Mouse (Mus musculus) heart, embryonic 15.5 days (tissue): ENCODE data around the gene Frat2. TPM values are rescaled to one million over a fixed set of nuclear protein-coding genes. Genes with fewer than 3 reads are reported as not detected.

Source experiments
- ATAC-seq: fragments of 200-750 bp; cut with Nextera tagmentation; replicated peaks from 2 replicates; pipeline ENCODE4 v1.8.0; 2017; ENCODE audit warnings: low read depth, moderate TSS enrichment; ENCODE audit not compliant: insufficient number of reproducible peaks, insufficient read depth, low FRiP score
- H3K27ac ChIP-seq: fragments of 300-500 bp; sonication (generic); 2 replicates; pipeline ENCODE4 v1.5.1; 2015; ENCODE audit warnings: mild to moderate bottlenecking, inconsistent platforms
- H3K27me3 ChIP-seq: fragments of 300-500 bp; sonication (generic); 2 replicates; pipeline ENCODE4 v1.6.1; 2015; ENCODE audit warnings: inconsistent platforms
- H3K36me3 ChIP-seq: fragments of 300-500 bp; sonication (generic); 2 replicates; pipeline ENCODE4 v1.6.1; 2015; ENCODE audit warnings: mild to moderate bottlenecking, inconsistent platforms
- H3K4me1 ChIP-seq: fragments of 300-500 bp; sonication (generic); replicated peaks from 2 replicates; pipeline ENCODE4 v1.6.1; 2015; ENCODE audit warnings: inconsistent platforms
- H3K4me2 ChIP-seq: fragments of 300-500 bp; sonication (generic); 2 replicates; pipeline ENCODE4 v1.6.1; 2015; ENCODE audit warnings: inconsistent platforms, mild to moderate bottlenecking, moderate library complexity
- H3K4me3 ChIP-seq: fragments of 300-500 bp; sonication (generic); 2 replicates; pipeline ENCODE4 v1.5.1; 2015; ENCODE audit warnings: mild to moderate bottlenecking, inconsistent platforms
- H3K9ac ChIP-seq: fragments of 300-500 bp; sonication (generic); 2 replicates; pipeline ENCODE4 v1.6.1; 2015; ENCODE audit warnings: mild to moderate bottlenecking, inconsistent platforms
- H3K9me3 ChIP-seq: fragments of 300-500 bp; sonication (generic); replicated peaks from 2 replicates; pipeline ENCODE4 v1.6.1; 2016; ENCODE audit warnings: inconsistent platforms
- WGBS: fragments of 180-500 bp; shearing (Covaris S2); methylation state at CpG from one replicate; pipeline ENCODE4 v1.1.7; 2015; ENCODE audit warnings: mixed read lengths; 5-methylcytosine and 5-hydroxymethylcytosine counted together
- polyA plus RNA-seq: library from polyadenylated mRNA; unstranded; fragments of >200 nt; fragmentation: Nextera tagmentation; extraction: Ambion mirVana; gene quantifications from 2 replicates; pipeline ENCODE4 v1.2.1, GENCODE M21; 2015

The Frat2 gene
- polyA plus RNA-seq, 1 experiment from 2014 or later: 2.2 TPM

- H3K27me3 ChIP-seq: no peaks in the 10 kb centered on the region
- H3K9me3 ChIP-seq: no peaks in the 10 kb centered on the region
- H3K4me3 ChIP-seq: peak overlapping the region; percentile 99
- WGBS: 53% methylated on average over 6 of the region's 6 CpGs
- H3K4me2 ChIP-seq: peak overlapping the region; percentile 76
- no peak overlapping the region for H3K27ac ChIP-seq
- H3K9ac ChIP-seq: peak overlapping the region; percentile 17; the same call in 1 of the 2 replicates
- H3K4me1 ChIP-seq: peaks cover 17% of the 10 kb centered on the region
- no peak for ATAC-seq
- no peaks in the 10 kb centered on the region for H3K36me3 ChIP-seq
Measured at GRCm38 (mm10) chr19:41800451-41800850, 47.5 kb downstream of the Frat2 start.

GRCm38 (mm10) chr19:41797536-41797935 is 50.4 kb downstream of the Frat2 start:
- Histone ChIP-seq H3K4me1 (peaks cover 17% of the 10 kb centered on the region), H3K36me3 (no peaks in the 10 kb centered on the region), H3K9me3 (no peaks in the 10 kb centered on the region), H3K9ac (no peak overlapping the region), H3K4me3 (no peak overlapping the region), H3K4me2 (no peak overlapping the region), H3K27me3 (no peaks in the 10 kb centered on the region), H3K27ac (no peak overlapping the region)
- no peak for ATAC-seq
- 90% methylated on average over 6 of the region's 6 CpGs for WGBS

GRCm38 (mm10) chr19:41796789-41797327 is 51.1 kb downstream of the Frat2 start:
- 76% methylated on average over 12 of the region's 12 CpGs for WGBS

GRCm38 (mm10) chr19:41796148-41796760 is 51.7 kb downstream of the Frat2 start:
- H3K4me2 ChIP-seq: no peak overlapping the region
- H3K4me3 ChIP-seq: no peak overlapping the region
- H3K36me3 ChIP-seq: peaks cover 2% of the 10 kb centered on the region; the same call in 1 of the 2 replicates
- no peak for ATAC-seq
- WGBS: 70% methylated on average over 3 of the region's 3 CpGs
- H3K4me1 ChIP-seq: peaks cover 12% of the 10 kb centered on the region
- H3K9ac ChIP-seq: no peak overlapping the region
- H3K9me3 ChIP-seq: no peaks in the 10 kb centered on the region
- H3K27ac ChIP-seq: no peak overlapping the region
- no peaks in the 10 kb centered on the region for H3K27me3 ChIP-seq

More at GRCm38 (mm10) chr19:41796789-41797327, 51.1 kb downstream of the Frat2 start:
- Histone ChIP-seq H3K9me3 (no peaks in the 10 kb centered on the region), H3K4me1 (peaks cover 12% of the 10 kb centered on the region), H3K4me2 (no peak overlapping the region), H3K4me3 (no peak overlapping the region), H3K36me3 (no peaks in the 10 kb centered on the region), H3K27me3 (no peaks in the 10 kb centered on the region), H3K27ac (no peak overlapping the region), H3K9ac (no peak overlapping the region)
- ATAC-seq: no peak

Other genes starting within 250 kb of the Frat2 start
- 0.09 and 0.19 TPM in 2 replicates for gene Slit1, start 104.5 kb downstream of the Frat2 start, polyA plus RNA-seq
- gene Arhgap19, start 46.1 kb downstream of the Frat2 start, polyA plus RNA-seq: 9.3 and 12.8 TPM in 2 replicates
- 2.1 and 2.6 TPM in 2 replicates for gene Frat1, start 18.2 kb downstream of the Frat2 start, polyA plus RNA-seq
- gene Rrp12, start 48.0 kb upstream of the Frat2 start, polyA plus RNA-seq: 7.4 and 10.1 TPM in 2 replicates
- gene Pgam1, start 63.8 kb upstream of the Frat2 start, polyA plus RNA-seq: 666 and 693 TPM in 2 replicates
- gene Exosc1, start 85.3 kb upstream of the Frat2 start, polyA plus RNA-seq: 39.3 and 46.9 TPM in 2 replicates
- gene Zdhhc16, start 85.3 kb upstream of the Frat2 start, polyA plus RNA-seq: 46.5 and 62.7 TPM in 2 replicates
- 19.7 and 22.5 TPM in 2 replicates for gene Mms19, start 133.0 kb upstream of the Frat2 start, polyA plus RNA-seq
- gene Ubtd1, start 133.6 kb upstream of the Frat2 start, polyA plus RNA-seq: 14.6 and 18.0 TPM in 2 replicates
- gene Ankrd2, start 187.9 kb upstream of the Frat2 start, polyA plus RNA-seq: 0.25 TPM in 1 of 2 replicates, not detected in the other
- gene Hoga1, start 197.5 kb upstream of the Frat2 start, polyA plus RNA-seq: 0.44 and 0.80 TPM in 2 replicates
- gene 4933411K16Rik, start 204.1 kb upstream of the Frat2 start, polyA plus RNA-seq: not detected in 2 replicates
- gene Morn4, start 238.2 kb upstream of the Frat2 start, polyA plus RNA-seq: 10.4 and 12.6 TPM in 2 replicates
- gene Pi4k2a, start 242.3 kb upstream of the Frat2 start, polyA plus RNA-seq: 13.3 and 16.1 TPM in 2 replicates